Mouse (Mus musculus) bone marrow, adult 2 months (tissue): ENCODE results near the gene Dmpk. TPM values are rescaled to one million over a fixed set of nuclear protein-coding genes. Genes with fewer than 3 reads are reported as not detected.

Source experiments
- H3K27ac ChIP-seq: fragments of 200-500 bp; 2 replicates; pipeline ENCODE4 v1.5.1; 2012; ENCODE audit warnings: low read depth, mild to moderate bottlenecking, control low read depth, inconsistent platforms, low read length; ENCODE audit not compliant: control insufficient read depth, poor library complexity, insufficient read depth
- H3K4me1 ChIP-seq: fragments of 200-500 bp; 2 replicates; pipeline ENCODE4 v1.6.1; 2011; ENCODE audit warnings: low read length; ENCODE audit not compliant: control insufficient read depth, insufficient read depth
- H3K4me3 ChIP-seq: fragments of 200-500 bp; replicated peaks from 2 replicates; pipeline ENCODE3; 2011; ENCODE audit warnings: mild to moderate bottlenecking, low read depth, low read length, control low read depth; ENCODE audit not compliant: control insufficient read depth
- CTCF ChIP-seq: fragments of 200-500 bp; IDR thresholded peaks from 2 replicates; pipeline ENCODE4 v1.5.1; 2011; ENCODE audit warnings: low read length, control low read depth; ENCODE audit not compliant: control insufficient read depth, insufficient read depth
- POLR2A ChIP-seq: fragments of 200-500 bp; IDR thresholded peaks from 2 replicates; pipeline ENCODE4 v1.6.1; 2011; ENCODE audit warnings: low read depth, mild to moderate bottlenecking, control low read depth, low read length, borderline replicate concordance; ENCODE audit not compliant: control insufficient read depth
- WGBS: fragments of 180-500 bp; shearing (Covaris S2); methylation state at CpG from one replicate; pipeline ENCODE4 v1.1.7; 2018; 5-methylcytosine and 5-hydroxymethylcytosine counted together
- polyA plus RNA-seq: library from polyadenylated mRNA; stranded (reverse); fragments of >200 nt; gene quantifications from 2 replicates; pipeline ENCODE4 v1.2.4, GENCODE M21; 2011; ENCODE audit warnings: low replicate concordance; ENCODE audit not compliant: missing spikeins, insufficient read depth, insufficient read length

The Dmpk gene
- polyA plus RNA-seq, 1 experiment, result 42.6 TPM

GRCm38 (mm10) chr7:19094826-19095750 is 11.4 kb downstream of the Dmpk start:
- peak overlapping the region; percentile 13 for H3K4me3 ChIP-seq
- WGBS, result under 1% methylated on average over 86 of the region's 87 CpGs
- peaks cover 2% of the 10 kb centered on the region; the same call in 1 of the 2 replicates for H3K4me1 ChIP-seq
- TF ChIP-seq CTCF (no peak), POLR2A (peak; percentile 39; the same call in 1 of the 2 replicates)
- peak overlapping the region; percentile 36; the same call in 1 of the 2 replicates for H3K27ac ChIP-seq

DNA sequence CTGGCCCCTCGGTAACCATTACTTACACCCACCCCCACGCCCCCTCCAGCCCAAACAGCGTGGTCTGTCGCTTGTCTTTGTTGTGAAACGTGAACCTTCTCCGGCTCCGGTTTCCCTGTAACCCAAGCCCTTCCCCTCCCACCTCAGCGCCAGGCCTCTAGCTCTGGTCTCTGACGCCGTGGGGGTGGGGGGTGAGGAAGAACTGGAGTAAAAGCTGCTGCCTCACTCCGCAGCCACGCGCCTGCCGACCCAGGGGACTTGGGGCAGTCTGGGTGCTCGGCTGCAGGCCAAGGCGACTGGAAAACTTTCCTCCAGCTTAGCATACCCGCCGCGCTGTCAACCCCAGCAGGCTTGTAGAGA is 12.1 kb downstream of the Dmpk start:
- no peak overlapping the region for H3K27ac ChIP-seq
- peaks cover 2% of the 10 kb centered on the region; the same call in 1 of the 2 replicates for H3K4me1 ChIP-seq
- TF ChIP-seq POLR2A, result no peak
- TF ChIP-seq CTCF, result no peak
- 3% methylated on average over 19 of the region's 19 CpGs for WGBS
- no peak overlapping the region for H3K4me3 ChIP-seq

DNA sequence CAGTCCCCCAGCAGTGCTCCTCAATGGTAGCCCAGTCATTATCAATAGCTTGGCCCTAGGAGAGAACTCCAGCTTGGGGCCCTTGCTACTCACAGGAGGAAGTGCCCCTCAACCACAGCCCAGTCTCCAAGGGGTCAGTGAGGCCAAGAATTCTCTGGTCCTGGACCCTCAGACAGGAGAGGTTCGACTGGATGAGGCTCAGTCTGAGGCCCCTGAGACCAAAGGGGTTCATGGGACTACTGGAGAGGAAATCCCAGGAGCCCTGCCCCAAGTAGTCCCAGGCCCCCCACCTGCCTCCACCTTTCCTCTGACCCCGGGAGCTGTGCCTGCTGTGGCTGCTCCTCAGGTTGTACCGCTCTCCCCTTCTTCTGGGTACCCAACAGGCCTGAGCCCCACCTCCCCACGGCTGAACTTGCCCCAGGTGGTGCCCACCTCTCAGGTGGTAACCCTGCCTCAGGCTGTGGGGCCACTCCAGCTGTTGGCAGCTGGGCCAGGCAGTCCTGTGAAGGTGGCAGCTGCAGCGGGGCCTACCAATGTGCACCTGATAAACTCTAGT is 12.8 kb downstream of the Dmpk start:
- WGBS, result 81% methylated on average over 5 of the region's 5 CpGs
- Histone ChIP-seq H3K27ac (no peak overlapping the region), H3K4me3 (no peak overlapping the region), H3K4me1 (peaks cover 2% of the 10 kb centered on the region; the same call in 1 of the 2 replicates)
- TF ChIP-seq POLR2A (no peak), CTCF (no peak)

DNA sequence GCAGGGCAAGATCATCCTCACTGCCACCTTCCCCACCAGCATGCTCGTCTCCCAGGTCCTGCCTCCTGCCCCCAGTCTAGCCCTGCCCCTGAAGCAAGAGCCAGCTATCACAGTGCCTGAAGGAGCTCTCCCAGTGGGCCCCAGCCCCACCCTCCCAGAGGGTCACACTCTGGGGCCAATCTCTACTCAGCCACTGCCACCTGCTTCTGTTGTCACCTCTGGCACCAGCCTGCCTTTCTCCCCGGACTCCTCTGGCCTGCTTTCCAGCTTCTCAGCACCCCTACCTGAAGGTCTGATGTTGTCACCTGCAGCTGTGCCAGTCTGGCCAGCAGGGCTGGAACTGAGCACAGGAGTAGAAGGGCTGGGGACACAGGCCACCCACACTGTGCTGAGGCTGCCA is 13.6 kb downstream of the Dmpk start:
- H3K4me1 ChIP-seq, result peaks cover 2% of the 10 kb centered on the region; the same call in 1 of the 2 replicates
- no peak overlapping the region for H3K4me3 ChIP-seq
- H3K27ac ChIP-seq, result no peak overlapping the region
- TF ChIP-seq CTCF, result no peak
- no peak for TF ChIP-seq POLR2A
- 63% methylated on average over 2 of the region's 2 CpGs for WGBS

- TF ChIP-seq CTCF (no peak), POLR2A (no peak)
- Histone ChIP-seq H3K4me3 (no peak overlapping the region), H3K4me1 (peaks cover 2% of the 10 kb centered on the region; the same call in 1 of the 2 replicates), H3K27ac (no peak overlapping the region)
These were observed 14.2 kb downstream of the Dmpk start for GRCm38 (mm10) chr7:19097863-19098262.

DNA sequence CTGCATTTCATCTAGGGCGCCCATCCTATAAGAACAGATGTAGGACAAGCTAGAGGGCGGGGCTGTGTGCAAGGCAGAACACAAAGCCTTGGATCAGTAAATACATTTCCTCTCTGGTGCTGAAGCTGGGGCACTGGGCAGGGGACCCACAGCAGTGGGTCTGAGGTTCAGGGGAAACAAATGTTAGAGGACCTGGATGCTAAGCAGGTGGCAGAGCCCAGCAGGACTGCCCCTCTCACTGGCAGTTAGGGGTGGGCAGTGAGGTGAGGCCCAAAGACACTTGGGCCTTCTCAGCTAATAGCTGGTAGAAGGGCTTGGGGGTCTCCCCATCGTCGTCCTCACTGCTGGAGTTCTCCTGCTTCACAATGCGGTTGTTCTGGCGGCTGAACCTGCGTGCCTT is 15.2 kb downstream of the Dmpk start:
- WGBS, result 75% methylated on average over 7 of the region's 7 CpGs
- TF ChIP-seq POLR2A (no peak), CTCF (no peak)
- H3K4me3 ChIP-seq, result no peak overlapping the region
- no peak overlapping the region for H3K27ac ChIP-seq
- no peaks in the 10 kb centered on the region for H3K4me1 ChIP-seq

- Histone ChIP-seq H3K4me3 (no peak overlapping the region), H3K27ac (no peak overlapping the region), H3K4me1 (no peaks in the 10 kb centered on the region)
- 65% methylated on average over 1 of the region's 1 CpGs for WGBS
- TF ChIP-seq POLR2A (no peak), CTCF (no peak)
These were observed 16.6 kb downstream of the Dmpk start for GRCm38 (mm10) chr7:19100290-19100689.

- TF ChIP-seq POLR2A (no peak), CTCF (no peak)
- H3K4me1 ChIP-seq, result no peaks in the 10 kb centered on the region
- H3K27ac ChIP-seq, result no peak overlapping the region
- H3K4me3 ChIP-seq, result no peak overlapping the region
These were observed 20.1 kb downstream of the Dmpk start for GRCm38 (mm10) chr7:19103741-19104140.
